Mouse (Mus musculus) cerebellum, postnatal 10 days (tissue): ENCODE data around the gene Commd7.
"Not testable (repeated sequence)": the region's sequence is repeated elsewhere in the genome, so short reads cannot be mapped to it uniquely, and the experiment has no call there.

ENCODE experiments used
- DNase-seq, 2 experiments: peaks; one replicate each; pipeline ENCODE4 v3.0.0; 2021; ENCODE audit warnings: mixed read lengths in 2 of 2

The Commd7 gene

GRCm38 (mm10) chr2:153631976-153632870, at the start of gene Commd7:
Commd7 (minus strand) TSS chr2:153632781.
- DNase-seq = peak; percentile 86 to 93

- no peak for DNase-seq
These were observed 47.4 kb upstream of the Commd7 start for GRCm38 (mm10) chr2:153679959-153680358.

- DNase-seq = no peak
These were observed 45.0 kb upstream of the Commd7 start for GRCm38 (mm10) chr2:153677550-153677949.

- no peak for DNase-seq
These were observed 44.4 kb upstream of the Commd7 start for GRCm38 (mm10) chr2:153676944-153677343.

GRCm38 (mm10) chr2:153675364-153675763, 42.8 kb upstream of the Commd7 start:
- DNase-seq = not testable (repeated sequence)

- DNase-seq = no peak
These were observed 40.0 kb upstream of the Commd7 start for GRCm38 (mm10) chr2:153672619-153673018.

GRCm38 (mm10) chr2:153670111-153670510, 37.5 kb upstream of the Commd7 start:
- DNase-seq = peak; percentile 48 to 56

- peak; percentile 58 to 90 for DNase-seq
These were observed 36.3 kb upstream of the Commd7 start for GRCm38 (mm10) chr2:153668754-153669376.

GRCm38 (mm10) chr2:153665401-153665800, 32.8 kb upstream of the Commd7 start:
- DNase-seq = no peak

GRCm38 (mm10) chr2:153660616-153661015, 28.0 kb upstream of the Commd7 start:
- peak; percentile 50 to 53 for DNase-seq

- not testable (repeated sequence) for DNase-seq
These were observed 25.1 kb upstream of the Commd7 start for GRCm38 (mm10) chr2:153657659-153658058.

GRCm38 (mm10) chr2:153651681-153652080, 19.1 kb upstream of the Commd7 start:
- DNase-seq = no peak

- DNase-seq = peak; percentile 36 to 37
These were observed 17.6 kb upstream of the Commd7 start for GRCm38 (mm10) chr2:153650014-153650687.

- peak; percentile 80 to 83 for DNase-seq
These were observed 16.9 kb upstream of the Commd7 start, which contains the start of gene Dnmt3b for GRCm38 (mm10) chr2:153649298-153650013. Dnmt3b (plus strand) TSS chr2:153649450.

GRCm38 (mm10) chr2:153648773-153649297, 16.3 kb upstream of the Commd7 start:
- peak in 1 of 2 experiments; percentile 30 for DNase-seq

- DNase-seq = no peak
These were observed 10.4 kb upstream of the Commd7 start for GRCm38 (mm10) chr2:153642999-153643398.

GRCm38 (mm10) chr2:153642496-153642895, 9.9 kb upstream of the Commd7 start:
- DNase-seq = no peak

- no peak for DNase-seq
These were observed 6.5 kb upstream of the Commd7 start for GRCm38 (mm10) chr2:153638977-153639680.

- DNase-seq = no peak
These were observed 678 bp upstream of the Commd7 start for GRCm38 (mm10) chr2:153633259-153633658.

GRCm38 (mm10) chr2:153632871-153633226, 268 bp upstream of the Commd7 start:
- no peak for DNase-seq

GRCm38 (mm10) chr2:153630950-153631349, 1.6 kb downstream of the Commd7 start:
- no peak for DNase-seq

- no peak for DNase-seq
These were observed 10.1 kb downstream of the Commd7 start for GRCm38 (mm10) chr2:153622449-153622848.
